Mouse (Mus musculus) stomach, embryonic 14.5 days (tissue): ENCODE measurements around the gene Gm8127. TPM values are rescaled to one million over a fixed set of nuclear protein-coding genes. Genes with fewer than 3 reads are reported as not detected.
"Not testable (repeated sequence)": the region's sequence is repeated elsewhere in the genome, so short reads cannot be mapped to it uniquely, and the experiment has no call there.

ENCODE experiments used
- ATAC-seq: fragments of 200-750 bp; cut with Nextera tagmentation; 2 replicates; pipeline ENCODE4 v1.8.0; 2017; ENCODE audit warnings: low read depth, moderate TSS enrichment; ENCODE audit not compliant: insufficient number of reproducible peaks, insufficient read depth, low FRiP score
- H3K27ac ChIP-seq: fragments of 300-500 bp; sonication (generic); 2 replicates; pipeline ENCODE4 v1.5.1; 2014; ENCODE audit warnings: mild to moderate bottlenecking, low read length, moderate library complexity, mixed read lengths
- H3K27me3 ChIP-seq: fragments of 300-500 bp; sonication (generic); 2 replicates; pipeline ENCODE4 v1.6.1; 2014; ENCODE audit warnings: low read length, control low read depth, mixed read lengths; ENCODE audit not compliant: control insufficient read depth, insufficient read depth
- H3K36me3 ChIP-seq: fragments of 300-500 bp; sonication (generic); 2 replicates; pipeline ENCODE4 v1.6.1; 2014; ENCODE audit warnings: mild to moderate bottlenecking, control low read depth, low read length, moderate library complexity, mixed read lengths; ENCODE audit not compliant: control insufficient read depth, insufficient read depth
- H3K4me1 ChIP-seq: fragments of 300-500 bp; sonication (generic); 2 replicates; pipeline ENCODE4 v1.6.1; 2014; ENCODE audit warnings: low read length, control low read depth, mixed read lengths; ENCODE audit not compliant: control insufficient read depth, insufficient read depth
- H3K4me2 ChIP-seq: fragments of 300-500 bp; sonication (generic); replicated peaks from 2 replicates; pipeline ENCODE4 v1.6.1; 2014; ENCODE audit warnings: low read depth, low read length, control low read depth
- H3K4me3 ChIP-seq: fragments of 300-500 bp; sonication (generic); 2 replicates; pipeline ENCODE4 v1.5.1; 2014; ENCODE audit warnings: low read depth, low read length, control low read depth
- H3K9ac ChIP-seq: fragments of 300-500 bp; sonication (generic); replicated peaks from 2 replicates; pipeline ENCODE4 v1.6.1; 2014; ENCODE audit warnings: low read depth, mild to moderate bottlenecking, control low read depth, low read length, moderate library complexity, mixed read lengths
- H3K9me3 ChIP-seq: fragments of 300-500 bp; sonication (generic); 2 replicates; pipeline ENCODE4 v1.6.1; 2016; ENCODE audit warnings: low read depth, low read length, control low read depth; ENCODE audit not compliant: control insufficient read depth
- WGBS: fragments of 180-500 bp; shearing (Covaris S2); extraction: QIAGEN DNeasy Blood & Tissue Kit; methylation state at CpG from one replicate; pipeline ENCODE4 v1.1.7; 2014; 5-methylcytosine and 5-hydroxymethylcytosine counted together
- polyA plus RNA-seq: library from polyadenylated mRNA; unstranded; fragments of >200 nt; fragmentation: Nextera tagmentation; extraction: Ambion mirVana; gene quantifications from 2 replicates; pipeline ENCODE4 v1.2.1, GENCODE M21; 2014

The Gm8127 gene
- polyA plus RNA-seq: not detected in 2 replicates

DNA sequence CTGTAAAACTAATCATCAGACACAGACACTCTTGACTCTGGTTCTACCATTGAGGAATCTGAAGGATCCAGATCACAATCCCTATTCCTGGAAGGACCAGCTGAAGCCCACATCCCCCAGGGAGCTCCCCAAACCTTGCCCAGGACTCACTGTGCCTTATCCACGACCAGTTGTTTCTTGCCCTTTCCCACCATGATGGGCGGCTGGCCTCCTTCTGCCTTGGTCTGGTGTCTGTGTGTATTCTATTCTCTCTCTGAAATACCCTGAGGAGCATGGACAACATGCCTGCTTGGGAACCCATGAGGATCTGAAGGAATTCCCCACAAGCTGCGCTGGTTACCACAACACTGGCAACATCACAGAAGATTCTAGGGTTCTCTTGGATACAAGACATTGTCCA, at the start of gene Gm8127:
Gm8127 (minus strand) TSS at position 330 of the 400 bp plus-strand sequence.
- WGBS: 79% methylated on average over 3 of the region's 3 CpGs
- not testable (repeated sequence) for H3K4me3 ChIP-seq, H3K27me3 ChIP-seq, H3K9me3 ChIP-seq, H3K4me2 ChIP-seq, H3K27ac ChIP-seq, H3K36me3 ChIP-seq, ATAC-seq, H3K4me1 ChIP-seq, H3K9ac ChIP-seq

GRCm38 (mm10) chr14:43337646-43338045, 44.0 kb upstream of the Gm8127 start:
- ATAC-seq, H3K9me3 ChIP-seq, H3K4me1 ChIP-seq, H3K4me2 ChIP-seq, H3K4me3 ChIP-seq, H3K9ac ChIP-seq, H3K27me3 ChIP-seq, H3K36me3 ChIP-seq, H3K27ac ChIP-seq: not testable (repeated sequence)
- 57% methylated on average over 1 of the region's 1 CpGs for WGBS

DNA sequence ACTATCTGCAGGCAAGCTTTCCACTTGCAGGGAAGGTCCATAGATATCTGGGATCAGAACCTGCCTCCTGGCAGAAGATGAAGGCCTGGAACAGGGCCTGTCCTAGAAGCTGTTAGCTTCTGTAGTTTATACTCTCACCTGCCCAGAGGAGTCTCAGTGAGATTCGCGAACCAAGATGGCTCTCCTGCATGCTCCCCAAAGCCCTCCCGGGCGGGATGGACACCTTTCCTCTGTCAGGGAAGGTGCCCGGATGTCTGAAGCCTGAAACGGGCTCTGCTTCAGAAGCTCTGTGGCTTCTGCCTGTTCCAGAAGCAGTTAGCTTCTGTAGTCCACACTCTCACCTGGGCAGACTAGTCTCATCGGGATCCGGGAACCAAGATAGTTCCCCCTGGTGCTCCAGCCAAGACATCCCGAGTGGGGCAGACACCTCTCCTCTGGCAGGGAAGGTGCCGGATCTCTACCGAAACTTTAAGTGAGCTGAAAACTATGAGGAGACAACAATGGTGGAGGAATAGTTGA, 37.8 kb upstream of the Gm8127 start:
- not testable (repeated sequence) for H3K27me3 ChIP-seq, ATAC-seq, H3K4me3 ChIP-seq, H3K4me1 ChIP-seq, H3K4me2 ChIP-seq, H3K9me3 ChIP-seq, H3K27ac ChIP-seq, H3K36me3 ChIP-seq, H3K9ac ChIP-seq
- 88% methylated on average over 9 of the region's 11 CpGs for WGBS

DNA sequence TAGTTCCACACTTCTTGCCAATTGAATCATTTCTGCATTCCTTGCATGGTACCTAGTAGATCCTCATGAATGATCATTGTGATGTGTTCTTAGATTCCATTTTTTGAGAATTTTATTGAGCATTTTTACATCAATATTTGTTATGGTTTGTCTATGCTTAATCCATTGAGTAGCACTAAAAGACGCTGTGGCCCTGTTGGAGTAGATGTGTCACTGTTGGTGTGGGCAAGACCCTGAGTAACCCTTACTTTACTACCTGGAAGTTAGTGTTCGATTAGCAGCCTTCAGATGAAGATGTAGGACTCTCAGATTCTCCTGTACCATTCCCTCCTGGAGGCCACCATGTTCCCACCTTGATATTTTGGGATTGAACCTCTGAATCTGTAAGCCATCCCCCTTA, 35.0 kb upstream of the Gm8127 start:
- H3K4me3 ChIP-seq, H3K27ac ChIP-seq, H3K4me1 ChIP-seq, H3K27me3 ChIP-seq, ATAC-seq, H3K9me3 ChIP-seq, H3K9ac ChIP-seq, H3K36me3 ChIP-seq, H3K4me2 ChIP-seq: not testable (repeated sequence)
- 71% methylated on average over 2 of the region's 2 CpGs for WGBS

DNA sequence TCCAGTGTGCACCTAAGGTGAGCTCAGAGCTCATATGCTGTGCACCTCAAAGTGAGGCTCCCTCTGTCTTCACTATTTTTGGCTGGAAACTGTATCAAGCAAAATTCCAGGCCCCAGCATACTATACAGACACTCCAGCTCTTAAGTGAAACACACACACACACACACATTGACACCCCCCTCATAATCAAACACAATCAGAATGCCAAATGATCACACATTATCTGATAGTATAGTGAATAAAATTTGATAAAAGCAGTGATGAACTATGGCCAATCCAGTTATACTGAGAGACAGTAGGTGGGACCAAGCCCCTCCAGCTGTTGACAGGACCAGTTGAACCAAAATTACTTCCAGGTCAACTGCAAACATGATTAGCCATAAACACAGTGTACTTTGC, 25.9 kb upstream of the Gm8127 start:
- not testable (repeated sequence) for H3K27me3 ChIP-seq, H3K9me3 ChIP-seq, ATAC-seq, H3K4me1 ChIP-seq, H3K36me3 ChIP-seq, H3K4me2 ChIP-seq, H3K27ac ChIP-seq, H3K9ac ChIP-seq, H3K4me3 ChIP-seq

DNA sequence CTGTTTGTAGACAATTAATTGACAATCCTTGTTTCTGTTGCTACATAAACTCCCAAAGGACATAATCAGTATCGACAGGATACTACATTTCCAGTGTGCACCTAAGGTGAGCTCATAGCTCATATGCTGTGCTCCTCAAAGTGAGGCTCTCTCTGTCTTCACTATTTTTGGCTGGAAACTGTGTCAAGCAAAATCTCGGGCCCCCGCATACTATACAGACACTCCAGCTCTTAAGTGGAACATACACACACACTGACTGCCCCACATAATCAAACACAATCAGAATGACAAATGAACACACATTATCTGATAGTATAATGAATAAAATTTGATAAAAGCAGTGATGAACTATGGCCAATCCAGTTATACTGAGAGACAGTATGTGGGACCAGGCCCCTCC, 15.0 kb downstream of the Gm8127 start:
- not testable (repeated sequence) for H3K4me2 ChIP-seq, H3K9ac ChIP-seq, H3K4me1 ChIP-seq, ATAC-seq, H3K27ac ChIP-seq, H3K9me3 ChIP-seq, H3K36me3 ChIP-seq, H3K4me3 ChIP-seq, H3K27me3 ChIP-seq
- whole genome bisulfite sequencing: 88% methylated on average over 3 of the region's 3 CpGs

- not testable (repeated sequence) for H3K4me3 ChIP-seq, H3K9ac ChIP-seq, H3K9me3 ChIP-seq, H3K27ac ChIP-seq, ATAC-seq, H3K27me3 ChIP-seq, H3K4me1 ChIP-seq, H3K36me3 ChIP-seq, H3K4me2 ChIP-seq
- WGBS: 44% methylated on average over 4 of the region's 4 CpGs
These were observed 15.5 kb downstream of the Gm8127 start for GRCm38 (mm10) chr14:43278146-43278545.

DNA sequence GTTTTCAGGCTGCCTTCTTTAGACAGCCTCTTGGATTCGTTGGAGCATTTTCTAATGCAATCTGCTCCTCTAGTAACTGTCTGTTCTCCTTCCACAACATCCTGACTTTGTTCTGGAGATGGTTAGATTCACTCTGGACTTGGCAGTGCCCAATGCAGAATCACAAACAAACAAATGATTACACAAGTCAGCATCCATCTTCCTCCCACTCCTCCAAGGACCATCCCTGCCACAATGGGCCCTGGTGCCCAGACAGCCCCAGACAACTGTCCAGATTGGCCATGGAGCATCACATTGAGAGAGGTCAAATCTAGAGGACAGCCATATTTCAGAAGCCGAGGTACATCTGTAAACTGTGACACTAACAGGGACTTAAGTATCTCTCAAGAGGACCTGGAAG, 16.2 kb downstream of the Gm8127 start:
- H3K27ac ChIP-seq, H3K9me3 ChIP-seq, H3K36me3 ChIP-seq, H3K27me3 ChIP-seq, H3K4me1 ChIP-seq, H3K4me3 ChIP-seq, H3K4me2 ChIP-seq, H3K9ac ChIP-seq, ATAC-seq: not testable (repeated sequence)
- 64% methylated on average over 2 of the region's 2 CpGs for WGBS

GRCm38 (mm10) chr14:43275752-43276151, 17.9 kb downstream of the Gm8127 start:
- not testable (repeated sequence) for ATAC-seq, H3K9me3 ChIP-seq, H3K4me1 ChIP-seq, H3K4me3 ChIP-seq, H3K27me3 ChIP-seq, H3K9ac ChIP-seq, H3K27ac ChIP-seq, H3K4me2 ChIP-seq, H3K36me3 ChIP-seq
- WGBS: 84% methylated on average over 1 of the region's 1 CpGs
